Mouse (Mus musculus) right cerebral cortex, postnatal 36 days (tissue): ENCODE results near the gene 1700028P14Rik.

Source experiments
- DNase-seq, 2 experiments: peaks; one replicate each; pipeline ENCODE4 v3.0.0; 2022; ENCODE audit warnings: low spot score in 2 of 2, mixed read lengths in 1 of 2

1700028P14Rik gene

GRCm38 (mm10) chr19:23607951-23608350, 44.7 kb downstream of the 1700028P14Rik start:
- DNase-seq: no peak

GRCm38 (mm10) chr19:23594950-23595349, 57.7 kb downstream of the 1700028P14Rik start:
- no peak for DNase-seq

- peak in 1 of 2 experiments; percentile 14 for DNase-seq
Observed at GRCm38 (mm10) chr19:23578606-23579355, 73.8 kb downstream of the 1700028P14Rik start.

GRCm38 (mm10) chr19:23576685-23577084, 75.9 kb downstream of the 1700028P14Rik start:
- no peak for DNase-seq

GRCm38 (mm10) chr19:23563693-23564092, 88.9 kb downstream of the 1700028P14Rik start:
- DNase-seq: peak; percentile 39

- no peak for DNase-seq
Observed at GRCm38 (mm10) chr19:23562588-23562987, 90.0 kb downstream of the 1700028P14Rik start.

- no peak for DNase-seq
Observed at GRCm38 (mm10) chr19:23562061-23562460, 90.6 kb downstream of the 1700028P14Rik start.

GRCm38 (mm10) chr19:23553450-23553849, 99.2 kb downstream of the 1700028P14Rik start:
- DNase-seq: no peak

- no peak for DNase-seq
Observed at GRCm38 (mm10) chr19:23545604-23546003, 107.0 kb downstream of the 1700028P14Rik start.

- no peak for DNase-seq
Observed at GRCm38 (mm10) chr19:23543244-23544004, 109.2 kb downstream of the 1700028P14Rik start.

- no peak for DNase-seq
Observed at GRCm38 (mm10) chr19:23542759-23543158, 109.9 kb downstream of the 1700028P14Rik start.

- DNase-seq: no peak
Observed at GRCm38 (mm10) chr19:23535700-23536099, 116.9 kb downstream of the 1700028P14Rik start.

GRCm38 (mm10) chr19:23531899-23532298, 120.7 kb downstream of the 1700028P14Rik start:
- peak in 1 of 2 experiments; percentile 20 for DNase-seq

- peak; percentile 33 to 43 for DNase-seq
Observed at GRCm38 (mm10) chr19:23523711-23524110, 128.9 kb downstream of the 1700028P14Rik start.

- DNase-seq: no peak
Observed at GRCm38 (mm10) chr19:23521831-23522230, 130.8 kb downstream of the 1700028P14Rik start.

- no peak for DNase-seq
Observed at GRCm38 (mm10) chr19:23521071-23521470, 131.5 kb downstream of the 1700028P14Rik start.

GRCm38 (mm10) chr19:23520629-23521028, 132.0 kb downstream of the 1700028P14Rik start:
- peak in 1 of 2 experiments; percentile 55 for DNase-seq

GRCm38 (mm10) chr19:23518477-23518876, 134.1 kb downstream of the 1700028P14Rik start:
- DNase-seq: peak; percentile 14 to 39

- DNase-seq: no peak
Observed at GRCm38 (mm10) chr19:23511303-23511702, 141.3 kb downstream of the 1700028P14Rik start.
